Mouse (Mus musculus) kidney, postnatal 14 days (tissue): Measurements from ENCODE around the gene Ergic1.

Experiments used
- DNase-seq: peaks from one replicate; pipeline ENCODE4 v3.0.0; 2022; ENCODE audit warnings: mixed read lengths

The Ergic1 gene

DNA sequence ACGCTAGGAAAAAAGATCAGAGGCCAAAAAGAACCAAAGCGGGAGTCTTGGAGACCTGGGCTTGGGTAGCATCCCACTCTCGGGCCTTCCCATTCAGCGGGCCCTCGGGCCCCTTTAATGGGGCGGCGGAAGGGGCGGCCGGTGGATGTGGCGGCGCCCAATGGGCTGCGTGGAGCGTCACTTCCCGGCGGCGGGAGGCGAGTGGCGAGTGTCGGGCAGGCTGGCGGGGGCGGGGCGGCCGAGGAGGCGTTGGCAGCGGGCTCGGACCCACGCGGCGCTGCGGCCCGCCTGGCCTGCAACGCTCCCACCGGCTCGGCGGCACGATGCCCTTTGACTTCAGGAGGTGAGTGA, at the start of gene Ergic1:
Gene Ergic1 (plus strand): TSS at position 200 of the 351 bp plus-strand sequence.
- peak; percentile 96 for DNase-seq

DNA sequence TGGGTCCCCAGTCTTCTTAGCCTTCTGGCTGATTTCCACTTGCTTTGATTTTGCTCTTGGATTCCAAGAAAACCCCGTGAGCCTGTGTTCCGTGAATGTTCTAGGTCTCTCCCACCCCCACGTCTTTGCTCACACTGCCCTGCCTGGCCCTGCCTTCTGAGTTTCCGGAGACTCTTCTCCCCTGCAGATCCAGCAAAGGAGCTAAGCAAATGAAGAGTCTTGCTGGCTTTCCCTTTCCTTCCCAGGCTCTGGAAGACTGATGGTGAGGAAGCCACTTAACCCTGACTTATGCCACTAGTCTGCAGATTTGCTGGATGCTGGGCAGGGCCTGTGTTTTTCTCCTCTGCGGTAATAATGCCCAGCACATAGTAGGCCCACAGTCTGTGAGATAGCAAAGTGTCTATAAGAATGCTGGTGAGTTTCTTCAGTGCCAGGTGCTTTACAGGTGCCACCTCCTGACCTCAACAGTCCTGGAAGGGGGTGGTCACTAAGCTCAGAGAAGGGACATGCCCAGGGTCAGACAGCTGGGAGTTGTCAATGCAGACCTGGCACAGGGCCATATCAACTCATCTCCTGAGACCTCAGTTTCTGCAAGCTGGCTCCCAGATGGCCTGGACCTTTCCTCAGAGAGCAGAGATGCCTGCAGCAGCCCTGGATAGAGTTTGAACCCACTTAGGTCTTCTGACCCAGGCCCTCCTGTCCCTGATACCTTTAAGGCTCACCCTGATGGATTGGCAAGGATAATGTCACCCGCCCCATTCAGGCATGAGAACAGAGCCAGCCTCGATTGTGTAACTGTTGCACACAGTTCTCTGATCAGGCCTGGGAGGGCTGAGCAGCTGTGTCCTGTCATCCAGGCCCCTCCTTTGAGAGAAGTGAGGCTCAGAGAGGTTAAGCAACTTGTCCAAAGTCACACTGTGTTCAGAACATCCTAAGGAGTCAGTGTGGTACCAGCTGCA, 49.2 kb upstream of the Ergic1 start:
- DNase-seq, result peak; percentile 55

DNA sequence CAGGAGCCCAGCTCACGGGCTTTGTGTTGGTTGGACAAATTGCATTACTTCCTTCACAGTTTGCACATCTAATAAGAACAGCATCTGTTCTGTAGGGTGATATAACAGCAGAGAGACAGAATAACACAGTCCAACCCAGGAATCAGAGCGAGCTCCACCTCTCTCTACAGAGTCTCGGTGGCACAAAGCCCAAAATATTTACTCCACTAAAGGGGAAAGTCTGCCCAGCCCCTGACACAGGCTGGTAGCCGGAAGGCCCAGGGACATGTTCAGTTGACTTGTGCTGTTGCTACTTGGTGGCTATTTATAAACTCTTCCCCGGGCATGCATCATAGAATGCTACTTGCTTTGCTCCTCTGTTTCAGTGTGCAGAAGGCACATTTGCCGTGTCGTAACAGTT, 48.3 kb upstream of the Ergic1 start:
- no peak for DNase-seq

DNA sequence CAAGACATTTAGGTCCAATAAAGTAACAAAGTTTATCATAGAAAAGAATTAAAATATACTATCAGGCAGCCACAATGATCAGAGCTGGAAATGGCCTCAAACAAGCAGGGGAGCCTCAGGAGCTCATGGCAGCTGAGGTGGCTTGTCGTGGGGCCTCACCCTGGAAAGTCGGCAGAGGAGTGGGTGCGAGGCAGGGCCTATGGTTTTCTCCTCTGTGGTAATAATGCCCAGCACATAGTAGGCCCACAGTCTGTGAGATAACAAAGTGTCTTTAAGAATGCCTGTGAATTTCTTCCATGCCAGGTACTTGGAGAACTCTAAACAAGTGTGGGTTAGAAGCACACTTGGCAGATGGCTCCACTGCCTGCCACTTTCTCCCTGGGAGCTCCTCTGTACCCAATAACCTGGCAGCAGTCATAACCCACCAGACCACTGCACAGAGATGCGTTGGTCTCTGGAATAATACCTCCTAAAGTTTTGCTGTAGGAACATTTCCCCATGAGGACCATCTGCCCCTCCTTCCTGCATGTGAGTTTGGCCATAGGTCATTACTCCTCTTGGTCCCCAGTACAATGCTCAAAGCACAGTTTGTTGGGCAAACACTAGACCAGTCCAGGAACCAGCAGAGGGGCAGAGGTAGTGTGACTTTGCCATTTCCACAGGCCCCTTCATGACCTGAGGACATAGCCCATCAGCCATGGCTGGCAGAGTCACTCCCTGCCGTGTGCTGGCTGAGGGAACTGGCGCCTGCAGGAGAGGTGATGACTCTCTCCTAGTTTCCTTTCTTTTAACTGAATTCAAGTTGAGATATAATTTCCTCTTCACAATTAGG, 47.6 kb upstream of the Ergic1 start:
- no peak for DNase-seq

DNA sequence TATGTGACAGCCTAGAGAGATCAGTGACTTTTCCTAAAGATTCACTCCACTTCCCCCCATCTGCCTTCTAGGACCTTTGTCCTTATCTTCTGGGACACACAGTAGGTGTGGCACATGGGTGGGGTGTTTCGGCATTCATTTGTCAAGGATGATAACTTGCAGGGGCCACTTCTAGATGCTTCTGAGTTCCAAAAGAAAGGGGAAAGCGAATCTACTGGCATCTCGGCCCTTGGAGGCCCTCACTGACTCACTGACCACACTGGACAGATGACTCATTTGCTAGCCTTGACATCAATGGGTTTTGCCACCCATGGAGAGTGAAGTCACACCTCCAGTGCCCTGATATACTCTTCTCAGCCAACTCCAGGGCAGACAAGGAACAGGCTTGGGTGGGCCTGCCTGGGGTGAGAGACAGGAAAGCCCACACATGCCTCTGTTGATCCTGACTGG, 46.7 kb upstream of the Ergic1 start:
- DNase-seq, result no peak

DNA sequence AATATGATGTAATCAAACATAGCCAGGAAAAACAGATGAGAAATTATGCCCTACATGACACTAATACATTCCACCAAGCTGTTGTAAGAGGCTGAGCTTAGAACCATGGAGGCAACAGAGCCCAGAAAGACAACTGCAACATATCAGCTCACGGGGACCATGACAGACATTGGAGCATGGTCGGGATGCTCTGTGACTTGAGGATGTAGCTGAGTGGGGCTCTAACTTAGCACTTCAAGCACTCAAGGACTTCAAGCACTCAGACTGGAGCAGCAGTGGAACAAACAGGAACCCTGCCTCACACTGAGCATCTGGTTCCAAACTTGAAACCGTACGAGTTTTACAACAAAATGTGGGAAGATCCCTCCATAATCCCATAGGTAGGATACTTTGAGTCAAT, 45.6 kb upstream of the Ergic1 start:
- no peak for DNase-seq

DNA sequence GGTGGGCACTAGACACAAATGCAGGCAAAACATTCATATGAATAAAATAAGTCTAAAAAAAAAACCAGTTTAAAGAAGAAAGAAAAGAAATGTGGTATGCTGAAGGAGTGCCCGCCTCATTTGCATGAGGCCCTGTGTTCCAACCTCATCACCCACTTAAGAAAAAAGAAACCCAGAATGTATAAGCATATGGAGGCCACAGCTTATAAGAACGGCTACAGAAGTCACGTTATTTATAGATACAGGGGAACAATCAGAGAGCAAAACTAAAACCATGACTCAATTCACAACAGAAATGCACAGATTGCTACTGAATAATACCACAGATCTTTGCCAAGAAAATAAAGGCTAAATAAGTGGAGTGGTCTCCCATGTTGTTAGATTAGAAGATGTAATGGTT, 43.0 kb upstream of the Ergic1 start:
- DNase-seq, result no peak

DNA sequence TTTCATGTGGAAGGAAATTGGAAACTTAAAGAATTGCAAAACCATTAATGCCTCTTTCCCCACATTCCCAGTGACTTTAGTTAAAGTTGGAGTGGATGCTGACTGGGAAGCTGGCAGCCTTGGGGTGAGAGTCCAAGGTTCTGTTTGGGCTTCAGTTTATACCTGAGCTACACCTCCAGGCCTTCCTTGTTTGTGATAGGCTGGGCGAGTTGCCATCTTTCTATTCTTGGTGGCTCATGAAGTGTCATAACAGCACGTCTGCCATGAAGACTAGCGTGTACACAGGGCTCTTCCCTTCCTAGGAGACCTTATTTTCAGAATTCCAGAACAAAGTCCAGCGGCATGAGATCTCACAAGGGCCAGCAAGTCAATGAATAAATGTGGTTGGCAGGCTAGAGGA, 38.6 kb upstream of the Ergic1 start:
- peak; percentile 89 for DNase-seq

DNA sequence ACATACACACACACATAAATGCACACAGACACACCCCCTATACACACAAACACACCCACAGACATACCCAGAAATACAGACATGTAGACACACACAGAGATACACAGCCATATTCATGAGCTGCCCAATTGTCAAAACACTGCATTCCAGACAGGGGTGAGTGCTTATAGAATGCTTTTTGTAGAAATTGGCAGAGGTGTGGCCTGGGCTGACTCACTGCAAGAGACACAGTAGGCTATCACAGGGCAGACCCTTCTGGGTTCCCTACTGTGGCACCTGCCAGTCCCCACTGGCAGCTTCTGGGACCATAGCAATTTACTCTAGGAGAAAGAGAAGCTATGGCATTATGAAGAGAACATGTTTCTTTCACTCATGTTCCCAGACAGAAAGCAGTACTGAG, 37.0 kb upstream of the Ergic1 start:
- no peak for DNase-seq

DNA sequence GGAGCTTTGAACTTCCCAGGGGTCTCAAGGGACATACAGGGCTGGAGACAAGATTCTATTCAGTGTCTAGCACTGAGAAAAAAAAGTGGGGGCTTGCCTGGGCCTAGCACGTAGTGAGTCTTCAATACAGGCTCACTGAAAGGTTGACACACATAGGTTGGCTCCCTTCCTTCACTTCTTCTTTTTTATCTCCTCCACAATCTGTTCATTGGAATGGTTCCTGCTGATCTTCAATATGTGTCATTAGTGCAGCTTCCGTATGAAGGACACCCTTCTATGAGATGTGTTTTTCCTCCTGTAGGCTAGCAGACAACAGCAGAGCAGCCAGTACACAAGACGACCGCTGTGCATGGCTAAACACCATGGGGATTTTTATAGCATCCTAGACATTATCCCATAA, 36.5 kb upstream of the Ergic1 start:
- no peak for DNase-seq

DNA sequence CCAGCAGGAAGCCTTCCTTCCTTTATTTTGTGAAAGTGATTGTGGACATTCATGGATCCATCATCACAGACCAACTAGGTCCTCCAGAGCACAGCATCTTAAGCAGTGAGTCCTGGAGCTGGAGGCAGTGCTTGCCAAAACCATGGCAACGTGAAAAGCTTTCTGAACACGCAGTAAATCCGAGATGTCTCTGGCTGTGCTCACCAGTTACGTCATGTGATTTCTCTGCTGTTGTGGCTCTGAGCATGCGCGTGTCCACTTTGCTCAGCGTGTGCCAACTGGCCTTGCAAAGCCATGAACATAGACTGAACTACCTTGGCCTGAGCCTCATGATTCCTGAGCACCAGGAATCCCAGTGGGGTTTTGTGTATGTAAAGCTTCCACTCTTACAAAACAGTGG, 36.0 kb upstream of the Ergic1 start:
- no peak for DNase-seq

DNA sequence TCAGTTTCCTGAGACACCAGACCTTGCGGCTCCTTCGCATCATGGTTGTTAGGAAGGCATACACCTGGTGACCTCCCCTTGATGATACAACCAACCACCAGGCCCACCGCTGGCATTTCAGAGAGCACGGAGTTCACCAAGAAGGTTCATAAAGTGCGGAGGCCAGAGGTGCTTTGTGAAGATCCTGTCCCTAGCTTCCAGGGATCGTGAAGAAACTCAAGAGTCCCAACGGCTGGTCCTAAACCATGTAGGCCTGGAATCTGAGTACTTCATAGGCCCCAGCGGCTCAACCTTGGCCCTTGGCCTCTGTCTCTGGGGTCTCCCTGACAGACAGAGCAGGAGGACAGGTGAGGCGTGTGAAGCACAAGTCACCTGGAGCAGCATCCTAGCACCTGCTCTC, 34.0 kb upstream of the Ergic1 start:
- no peak for DNase-seq

DNA sequence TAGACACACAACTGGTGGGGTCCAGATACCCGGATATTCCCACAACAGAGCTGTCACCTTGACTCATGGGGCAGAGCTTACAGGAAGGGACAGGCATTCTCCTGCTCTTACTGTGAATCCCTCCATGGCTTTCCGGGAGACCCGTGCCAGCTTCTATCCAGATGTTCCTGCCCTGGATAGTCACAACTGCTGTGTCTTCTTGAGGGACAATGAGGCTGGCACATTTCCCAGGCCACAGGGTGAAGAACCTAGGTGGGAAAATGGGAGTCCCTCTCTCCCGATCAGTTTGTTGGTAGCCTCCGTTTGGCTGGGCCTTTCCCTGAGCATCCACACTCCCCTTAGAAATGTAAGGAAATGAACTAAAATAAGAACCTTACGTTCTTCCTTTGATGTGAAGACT, 32.5 kb upstream of the Ergic1 start:
- DNase-seq, result peak; percentile 31

DNA sequence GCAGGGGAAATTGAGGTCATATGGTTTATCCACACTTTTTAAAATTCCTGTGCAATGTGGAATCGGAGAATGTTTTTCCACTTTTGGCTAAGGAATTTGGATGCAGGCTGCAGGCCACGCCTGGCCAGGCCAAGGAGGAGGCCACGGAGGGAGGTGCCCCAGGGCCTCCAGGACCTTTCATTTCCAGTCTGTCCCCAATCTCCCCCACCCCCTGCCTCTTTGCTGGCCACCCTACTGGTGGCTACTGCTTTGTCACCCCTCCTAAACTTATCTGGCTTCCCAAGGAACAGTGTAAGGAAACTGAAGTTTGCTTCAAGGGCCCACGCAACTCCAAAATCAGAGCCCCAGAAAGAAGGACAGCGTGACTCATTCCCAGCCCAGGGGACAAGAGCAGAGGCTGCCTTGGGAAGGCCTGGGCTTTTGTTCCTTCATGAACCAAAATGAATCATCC, 31.5 kb upstream of the Ergic1 start:
- DNase-seq, result no peak

DNA sequence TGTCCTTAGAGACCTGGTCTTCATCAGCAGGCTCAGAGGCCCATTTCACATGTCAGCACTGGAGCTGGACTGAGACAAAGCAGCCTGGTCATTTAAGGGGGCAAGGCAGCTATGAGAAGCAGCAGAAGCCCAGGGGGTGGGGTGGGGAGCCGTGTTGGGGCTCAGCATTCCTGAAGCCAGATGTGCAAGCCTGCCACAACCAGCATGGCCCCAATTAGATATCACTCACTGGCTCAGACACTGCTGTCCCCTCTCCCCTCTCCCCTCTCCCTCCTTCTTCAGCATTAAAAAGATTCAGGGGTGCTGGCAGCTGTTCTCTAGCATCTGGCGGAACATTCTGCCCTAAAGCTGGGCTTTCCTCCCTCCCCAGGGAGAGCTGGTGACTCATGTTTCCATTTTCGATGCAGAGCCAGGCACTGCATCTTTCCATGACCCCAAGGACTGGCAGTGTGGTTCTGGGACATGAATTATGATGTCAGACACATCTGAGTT, 30.7 kb upstream of the Ergic1 start:
- peak; percentile 59 for DNase-seq

DNA sequence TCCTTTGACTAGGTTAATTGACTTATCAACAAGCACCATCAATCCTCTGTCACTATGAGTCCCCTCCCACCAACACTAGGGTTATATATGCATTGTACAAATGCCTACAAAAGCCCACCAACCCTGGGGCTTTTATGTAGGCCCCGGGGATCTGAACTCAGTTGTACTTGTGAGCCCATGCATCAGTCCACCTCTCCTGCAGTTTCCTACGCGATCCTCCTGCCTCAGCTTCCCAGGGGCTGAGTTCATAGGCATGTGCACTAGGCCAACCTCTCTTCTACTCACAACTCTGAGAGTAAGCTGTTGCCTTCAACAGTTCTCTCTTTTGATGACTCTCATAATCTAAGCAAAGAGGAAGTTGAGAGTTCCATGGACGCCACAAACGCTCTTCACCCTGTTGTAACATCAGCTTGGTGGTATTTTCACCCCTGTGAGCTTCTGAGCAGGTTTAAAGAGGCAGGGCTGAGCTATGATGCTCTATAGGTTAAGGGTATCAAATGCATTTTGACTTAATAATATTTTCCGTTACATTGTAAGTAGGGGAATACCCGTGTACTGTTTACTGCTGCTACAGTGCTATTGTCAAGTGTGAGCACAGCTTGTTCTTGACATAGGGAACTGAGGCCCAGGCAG, 29.8 kb upstream of the Ergic1 start:
- no peak for DNase-seq

DNA sequence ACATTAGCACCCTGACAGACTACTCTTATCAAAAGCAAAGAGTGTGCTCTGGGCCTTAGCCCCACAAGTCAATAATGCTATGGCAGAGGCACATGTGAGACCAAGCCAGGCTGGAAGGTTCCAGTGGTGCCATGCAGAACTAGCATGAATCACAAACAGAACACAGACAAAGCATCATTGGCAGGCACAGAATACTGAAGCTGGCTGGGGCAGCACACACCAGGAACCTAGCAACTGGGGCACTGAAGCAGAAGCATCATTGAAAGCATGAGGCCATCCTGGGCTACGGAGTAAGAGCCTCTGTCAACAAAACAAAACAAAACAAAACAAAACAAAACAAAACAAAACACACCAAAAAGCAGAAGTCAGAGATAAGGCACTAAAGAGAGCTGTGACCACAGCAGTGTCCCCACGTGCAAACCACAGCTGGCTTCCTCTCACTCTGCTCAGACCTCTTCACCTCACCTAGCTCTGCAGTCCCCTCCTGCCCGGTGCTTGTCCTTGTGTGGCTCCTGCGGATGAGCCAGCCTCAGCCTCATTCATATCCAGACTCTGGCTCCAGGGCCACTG, 28.7 kb upstream of the Ergic1 start:
- DNase-seq, result no peak

DNA sequence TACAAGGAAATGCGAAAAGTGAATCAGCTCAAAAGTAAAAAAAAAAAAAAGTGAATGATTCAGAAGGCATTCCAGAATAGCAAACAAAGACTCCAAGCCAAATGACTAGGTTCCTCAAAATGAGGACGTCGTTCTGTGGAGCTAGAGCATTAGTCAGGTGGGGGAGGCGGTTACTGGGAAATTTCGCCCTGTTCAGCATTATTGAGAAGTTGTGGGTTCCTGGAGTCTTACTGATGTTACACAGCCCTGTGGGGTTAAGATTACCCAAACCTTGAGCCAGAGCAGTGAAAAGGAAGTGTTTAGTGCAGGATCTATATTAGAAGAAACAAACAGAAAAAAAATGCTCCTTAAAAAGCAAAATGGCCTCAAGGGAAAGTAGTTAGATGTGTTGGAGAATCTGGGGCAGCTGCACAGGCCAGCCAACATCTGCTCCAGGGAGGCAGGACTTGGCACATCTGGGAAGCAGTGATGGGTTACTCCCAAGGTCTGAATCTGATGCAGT, 27.4 kb upstream of the Ergic1 start:
- no peak for DNase-seq

DNA sequence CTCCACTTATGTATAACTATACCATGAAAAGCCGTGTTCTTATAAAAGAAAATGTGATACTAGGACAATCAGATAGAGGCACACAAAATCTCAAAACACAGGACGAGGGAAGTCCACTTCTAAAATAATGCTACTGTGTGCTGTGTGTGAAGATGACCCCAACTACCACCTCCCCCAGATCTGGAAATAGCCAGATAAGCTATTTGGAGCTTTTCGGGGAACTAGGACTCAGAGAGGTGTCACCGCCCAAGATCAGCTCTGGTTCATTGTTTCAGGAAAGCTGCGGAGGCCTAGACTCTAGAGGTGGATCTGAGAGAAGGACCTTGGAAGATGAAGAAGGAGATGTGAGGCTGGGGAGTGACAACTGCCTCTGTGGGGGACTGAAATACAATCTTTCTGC, 26.6 kb upstream of the Ergic1 start:
- DNase-seq, result no peak

DNA sequence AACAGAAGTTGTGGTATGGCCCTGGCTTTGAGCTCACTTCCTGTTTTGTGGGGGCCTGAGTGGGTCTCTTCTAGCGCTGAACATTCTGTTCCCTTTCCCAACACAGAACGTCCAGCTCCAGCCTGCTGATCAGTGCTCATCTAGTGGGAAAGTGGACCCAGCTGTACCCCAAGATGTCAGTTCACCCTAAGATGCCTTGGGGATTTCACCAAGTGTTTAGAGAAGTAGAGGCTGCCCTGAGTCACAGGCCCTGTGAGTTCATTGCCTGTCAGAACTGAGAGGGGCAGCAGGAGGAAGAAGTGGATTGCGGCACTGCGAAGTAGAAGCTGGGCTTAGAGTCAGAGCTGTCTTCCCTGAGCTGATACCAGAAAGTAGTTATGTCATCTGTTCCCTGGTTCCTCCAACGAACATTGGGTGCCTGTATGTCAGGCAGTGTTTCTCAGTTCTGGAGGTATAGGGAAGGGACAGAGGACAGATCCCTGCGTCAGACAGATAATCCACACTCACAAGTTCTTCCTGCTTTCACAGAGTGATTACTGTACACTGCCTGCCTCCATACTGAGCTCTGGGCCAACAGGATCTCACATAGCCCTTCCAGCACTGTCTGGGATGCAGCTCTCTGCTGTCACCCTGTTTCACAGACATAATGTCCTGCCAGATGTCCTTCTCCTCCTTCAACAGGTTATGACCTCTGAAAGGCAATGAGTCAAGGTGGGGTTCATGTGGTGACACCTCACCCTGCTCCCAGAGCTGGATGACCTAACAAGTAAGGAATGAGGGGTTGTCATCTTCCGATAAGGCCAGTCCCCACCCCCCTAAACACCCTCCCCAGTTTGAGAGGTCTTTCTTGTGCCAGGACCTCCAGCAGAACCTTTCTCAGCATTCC, 25.8 kb upstream of the Ergic1 start:
- DNase-seq, result peak; percentile 34

DNA sequence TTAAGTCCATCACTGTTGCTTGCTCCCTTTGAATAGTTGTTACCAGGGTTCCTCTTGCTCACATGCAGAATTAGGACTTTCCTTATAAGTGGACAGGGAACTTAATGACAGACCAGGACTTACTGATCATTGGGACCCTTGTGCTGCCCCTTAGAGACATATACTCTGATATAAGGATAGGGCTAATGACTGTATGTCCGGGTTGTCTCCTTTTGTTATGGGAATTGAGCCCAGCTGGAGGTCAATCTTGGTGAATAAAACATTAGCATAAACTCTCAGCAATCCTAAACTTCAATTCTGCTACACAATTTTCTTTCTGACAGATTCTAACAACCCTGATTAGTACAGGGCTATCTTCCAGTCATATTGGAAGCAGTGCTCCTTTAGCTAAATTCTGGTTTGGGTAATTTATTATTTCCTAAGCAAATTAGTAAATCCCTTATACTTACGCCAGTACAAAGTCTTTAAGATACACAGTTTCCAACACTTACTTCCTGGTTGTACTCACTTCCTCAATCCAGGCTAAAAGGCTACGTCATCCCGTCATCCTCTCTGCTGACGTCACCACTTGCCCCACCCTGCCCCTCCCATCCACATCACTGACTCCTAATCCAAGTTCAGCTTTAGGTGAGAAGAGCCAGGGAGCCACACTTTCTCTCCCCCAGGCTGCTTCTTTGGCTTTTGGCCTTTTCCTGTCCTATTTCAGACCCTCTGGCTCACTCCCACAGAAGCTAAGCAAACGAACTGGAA, 23.4 kb upstream of the Ergic1 start:
- DNase-seq, result peak; percentile 53
